Mouse (Mus musculus) heart, postnatal 14 days (tissue): Measurements from ENCODE around the gene Agrp. TPM values are rescaled to one million over a fixed set of nuclear protein-coding genes. Genes with fewer than 3 reads are reported as not detected.
A peak's percentile ranks its signal among the peaks of the same experiment; 100 is the strongest.
"Not testable (repeated sequence)": the region's sequence is repeated elsewhere in the genome, so short reads cannot be mapped to it uniquely, and the experiment has no call there.

Experiments used
- DNase-seq, 2 experiments: peaks; one replicate each; pipeline ENCODE4 v3.0.0; 2021 to 2022
- intact Hi-C: fragments of 180-260 bp; cut with DNase I; formaldehyde crosslinking; loops from one replicate; pipeline ENCODE4 v1.15.1; 2025
- total RNA-seq, 2 experiments: library from RNA; stranded (reverse); gene quantifications; 2 replicates each; pipeline ENCODE4 v1.2.3; 2021

Gene Agrp
- total RNA-seq, 2 experiments from 2014 or later = not detected

GRCm38 (mm10) chr8:105605491-105606188, 31.6 kb downstream of the Agrp start:
- intact Hi-C loops = no loop called here
- peak in 1 of 2 experiments; percentile 64 for DNase-seq

- peak; percentile 83 to 86 for DNase-seq
- intact Hi-C loops = no loop called here
Measured at GRCm38 (mm10) chr8:105604804-105605381, 32.3 kb downstream of the Agrp start, which contains the start of gene Ripor1. Gene Ripor1, plus strand, starts transcription at chr8:105605255.

GRCm38 (mm10) chr8:105602540-105602939, 34.7 kb downstream of the Agrp start:
- intact Hi-C loops, DNase-seq: not testable (repeated sequence)

GRCm38 (mm10) chr8:105601301-105601700, 35.9 kb downstream of the Agrp start:
- no peak for DNase-seq
- intact Hi-C loops = no loop called here

GRCm38 (mm10) chr8:105598777-105599176, 38.4 kb downstream of the Agrp start:
- intact Hi-C loops = no loop called here

GRCm38 (mm10) chr8:105596362-105597034, 40.7 kb downstream of the Agrp start:
- intact Hi-C loops = no loop called here
- peak; percentile 78 to 83 for DNase-seq

More at GRCm38 (mm10) chr8:105598777-105599176, 38.4 kb downstream of the Agrp start:
- DNase-seq = no peak

GRCm38 (mm10) chr8:105594451-105595242, 42.5 kb downstream of the Agrp start:
- intact Hi-C loops = loop anchor here (2.0 kb wide), 1 partner anchor 28 kb away; the partner anchor contains the start of gene Atp6v0d1
- no peak for DNase-seq

GRCm38 (mm10) chr8:105593859-105594258, 43.3 kb downstream of the Agrp start:
- intact Hi-C loops = loop anchor here (2.0 kb wide), 1 partner anchor 27 kb away; the partner anchor contains the start of gene Atp6v0d1

GRCm38 (mm10) chr8:105592431-105592830, 44.8 kb downstream of the Agrp start:
- DNase-seq = no peak
- intact Hi-C loops = no loop called here

More at GRCm38 (mm10) chr8:105593859-105594258, 43.3 kb downstream of the Agrp start:
- peak; percentile 53 to 57 for DNase-seq

GRCm38 (mm10) chr8:105579719-105580118, 57.5 kb downstream of the Agrp start:
- DNase-seq = no peak
- intact Hi-C loops = no loop called here

- no peak for DNase-seq
- intact Hi-C loops = no loop called here
Measured at GRCm38 (mm10) chr8:105575538-105575937, 61.7 kb downstream of the Agrp start.

GRCm38 (mm10) chr8:105574741-105575140, 62.5 kb downstream of the Agrp start:
- no peak for DNase-seq
- intact Hi-C loops = no loop called here

GRCm38 (mm10) chr8:105573427-105573826, 63.8 kb downstream of the Agrp start:
- peak; percentile 35 to 67 for DNase-seq
- intact Hi-C loops = no loop called here

- no peak for DNase-seq
- intact Hi-C loops = no loop called here
Measured at GRCm38 (mm10) chr8:105571810-105572209, 65.4 kb downstream of the Agrp start.

GRCm38 (mm10) chr8:105566703-105567595, 70.2 kb downstream of the Agrp start:
- intact Hi-C loops = loop anchor here (2.0 kb wide), 2 partner anchors 28 to 118 kb away; no protein-coding TSS in a partner anchor
- DNase-seq = peak; percentile 26 to 34

- DNase-seq = peak; percentile 99
- intact Hi-C loops = loop anchor here (2.0 kb wide), 2 partner anchors 29 to 119 kb away; no protein-coding TSS in a partner anchor
Measured at GRCm38 (mm10) chr8:105565952-105566702, 71.1 kb downstream of the Agrp start, which contains the start of gene Atp6v0d1. Gene Atp6v0d1, minus strand, starts transcription at chr8:105566047.

- DNase-seq = no peak
- intact Hi-C loops = no loop called here
Measured at GRCm38 (mm10) chr8:105565401-105565881, 71.8 kb downstream of the Agrp start.

GRCm38 (mm10) chr8:105564573-105565229, 72.5 kb downstream of the Agrp start:
- intact Hi-C loops, DNase-seq: not testable (repeated sequence)
